In the genomic region with DNA sequence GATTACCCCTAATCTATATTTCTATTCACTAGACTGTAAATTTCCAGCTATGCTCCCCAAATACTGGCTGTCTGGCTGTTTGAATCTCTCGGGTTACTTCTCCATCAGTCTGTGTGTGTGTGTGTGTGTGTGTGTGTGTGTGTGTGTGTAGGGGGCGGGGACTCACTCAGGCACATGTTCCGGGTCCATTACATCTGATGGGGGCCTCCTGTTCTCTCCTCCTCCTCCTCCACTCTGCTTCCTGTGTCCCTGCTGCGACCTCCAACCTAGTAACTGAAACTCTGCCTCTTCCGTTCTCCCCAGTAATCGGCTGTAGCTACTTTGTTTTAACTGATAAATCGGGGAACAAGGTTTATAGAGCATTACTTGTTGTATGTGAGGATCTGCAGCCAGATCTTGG, we compare ENCODE assay signal across 12 mouse cellular contexts. TPM values are rescaled to one million over a fixed set of nuclear protein-coding genes. Genes with fewer than 3 reads are reported as not detected.
DNase-seq lines count a peak whose midpoint lies in the region; TF ChIP-seq lines count a peak whose summit lies in the region.
"Had no signal": no experiment of that assay in that cellular context is flagged by ENCODE, and none has a peak within 500 bp of the region (broad histone marks: within the 10 kb centered on the region; RNA-seq: fewer than 3 reads in every experiment).

No protein-coding gene starts in this region.

- H3K27me3 ChIP-seq in thymus, adult 2 months (ENCODE audit: control insufficient read depth, insufficient read depth, low read length): no peaks in the 10 kb centered on the region
- H3K27me3 ChIP-seq: heart, embryonic 15.5 days; lung, embryonic 15.5 days had no signal

- peaks cover 6% of the 10 kb centered on the region for H3K4me1 ChIP-seq in thymus, adult 2 months (replicated peaks; ENCODE audit: control insufficient read depth, insufficient read depth, low read length)
- H3K4me1 ChIP-seq: heart, embryonic 15.5 days; lung, embryonic 15.5 days had no signal

- peak; percentile 25 for DNase-seq in adrenal gland, postnatal 14 days
- DNase-seq in adrenal gland, postnatal 10 days: no peak
- DNase-seq in kidney, postnatal 4 days: peak; percentile 45 to 58
- no peak for DNase-seq in kidney, adult 8-10 months
- DNase-seq in induced T-regulatory cell, adult 2 months (ENCODE audit: low read depth): peak; percentile 48
- peak; percentile 49 for DNase-seq in thymus, adult 2 months
- no peak for DNase-seq in urinary bladder, adult 2 months (ENCODE audit: low spot score)
- DNase-seq in right cerebral cortex, adult 2 months (ENCODE audit: low spot score in 2 of 2): no peak
- DNase-seq: right cerebral cortex, adult 18-20 months had no signal

- WGBS in thymus, adult 2 months: 1% methylated on average over 7 of the region's 7 CpGs

- H3K4me3 ChIP-seq in thymus, adult 2 months (ENCODE audit: control insufficient read depth, insufficient read depth, low read length): no peak overlapping the region
- H3K4me3 ChIP-seq: heart, embryonic 15.5 days; lung, embryonic 15.5 days had no signal

- H3K27ac ChIP-seq in thymus, adult 2 months (ENCODE audit: control insufficient read depth, insufficient read depth, low read length): peak overlapping the region; percentile 37; the same call in 1 of the 2 replicates
- H3K27ac ChIP-seq: heart, embryonic 15.5 days; lung, embryonic 15.5 days had no signal

- TF ChIP-seq POLR2A in thymus, adult 2 months (IDR thresholded peaks at IDR 0.05; ENCODE audit: control insufficient read depth, extremely low read depth, insufficient read depth, low read length, poor library complexity): no peak

- H3K36me3 ChIP-seq in thymus, adult 2 months (ENCODE audit: control insufficient read depth, insufficient read depth, low read length): peaks cover 21% of the 10 kb centered on the region

- TF ChIP-seq CTCF in thymus, adult 2 months (IDR thresholded peaks at IDR 0.05; ENCODE audit: borderline replicate concordance, control insufficient read depth, extremely low read depth, insufficient read depth, low read length, poor library complexity): no peak

RNA-seq across cellular contexts. Expression of gene Rnf41, which starts 13.1 kb away (rescaled TPM):
- 38.4 and 40.2 TPM in 2 replicates for total RNA-seq in adrenal gland, postnatal 14 days (2021)
- 10 to 100 TPM; 37.4 TPM for total RNA-seq in adrenal gland, postnatal 10 days (2021)
- polyA plus RNA-seq in thymus, adult 2 months (2012; rRNA removed): 37.8 and 40.4 TPM in 2 replicates
- polyA plus RNA-seq in urinary bladder, adult 2 months (2012; rRNA removed): 25.4 and 25.5 TPM in 2 replicates

RNA-seq across cellular contexts. Expression of gene Nabp2, which starts 13.3 kb away (rescaled TPM):
- 59.8 and 65.2 TPM in 2 replicates for total RNA-seq in adrenal gland, postnatal 14 days (2021)
- total RNA-seq in adrenal gland, postnatal 10 days (2021): 10 to 100 TPM; 58.0 to 59.9 TPM
- polyA plus RNA-seq in thymus, adult 2 months (2012; rRNA removed): 18.0 and 20.8 TPM in 2 replicates
- polyA plus RNA-seq in urinary bladder, adult 2 months (2012; rRNA removed): 47.2 and 50.1 TPM in 2 replicates

RNA-seq across cellular contexts. Expression of gene Slc39a5, which starts 23.6 kb away (rescaled TPM):
- 0.78 TPM in 1 of 2 replicates, not detected in the other for total RNA-seq in adrenal gland, postnatal 14 days (2021)
- 1 to 10 TPM; 2.3 to 5.9 TPM for total RNA-seq in adrenal gland, postnatal 10 days (2021)
- polyA plus RNA-seq in thymus, adult 2 months (2012; rRNA removed): 0.53 and 0.65 TPM in 2 replicates
- not detected in 2 replicates for polyA plus RNA-seq in urinary bladder, adult 2 months (2012; rRNA removed)
- total RNA-seq: left cerebral cortex, adult 18-20 months had no signal

RNA-seq across cellular contexts. Expression of gene Smarcc2, which starts 34.4 kb away (rescaled TPM):
- total RNA-seq in adrenal gland, postnatal 14 days (2021): 107 and 108 TPM in 2 replicates
- 100 to 1,000 TPM in 1 of 2 experiments, 10 to 100 TPM in 1; 94.1 to 123 TPM for total RNA-seq in adrenal gland, postnatal 10 days (2021)
- 176 and 211 TPM in 2 replicates for polyA plus RNA-seq in thymus, adult 2 months (2012; rRNA removed)
- 91.5 and 97.0 TPM in 2 replicates for polyA plus RNA-seq in urinary bladder, adult 2 months (2012; rRNA removed)

RNA-seq across cellular contexts. Expression of gene Ankrd52, which starts 47.7 kb away (rescaled TPM):
- total RNA-seq in adrenal gland, postnatal 14 days (2021): 66.7 and 66.9 TPM in 2 replicates
- 10 to 100 TPM; 53.3 to 57.8 TPM for total RNA-seq in adrenal gland, postnatal 10 days (2021)
- polyA plus RNA-seq in thymus, adult 2 months (2012; rRNA removed): 71.0 and 87.0 TPM in 2 replicates
- 19.9 and 26.5 TPM in 2 replicates for polyA plus RNA-seq in urinary bladder, adult 2 months (2012; rRNA removed)

Comparison
In these comparisons a context has a peak if more than half of its experiments do, and no peak if none do; other contexts are left out.
1. DNase-seq: peak in adrenal gland, postnatal 14 days (single experiment), kidney, postnatal 4 days (2 of 2), induced T-regulatory cell, adult 2 months (single experiment) and thymus, adult 2 months (single experiment); none in adrenal gland, postnatal 10 days (single experiment), kidney, adult 8-10 months (0 of 2), urinary bladder, adult 2 months (single experiment) and right cerebral cortex, adult 2 months (0 of 2).